Mouse (Mus musculus): ENCODE measurements at regions not wholly inside any gene's neighbourhood (a gene's known extent, or its start where the extent isn't known, plus 50 kb on each side); places are given as distances from the start of the nearest gene placed in this dataset.
A peak's percentile ranks its signal among the peaks of the same experiment; 100 is the strongest.

DNA sequence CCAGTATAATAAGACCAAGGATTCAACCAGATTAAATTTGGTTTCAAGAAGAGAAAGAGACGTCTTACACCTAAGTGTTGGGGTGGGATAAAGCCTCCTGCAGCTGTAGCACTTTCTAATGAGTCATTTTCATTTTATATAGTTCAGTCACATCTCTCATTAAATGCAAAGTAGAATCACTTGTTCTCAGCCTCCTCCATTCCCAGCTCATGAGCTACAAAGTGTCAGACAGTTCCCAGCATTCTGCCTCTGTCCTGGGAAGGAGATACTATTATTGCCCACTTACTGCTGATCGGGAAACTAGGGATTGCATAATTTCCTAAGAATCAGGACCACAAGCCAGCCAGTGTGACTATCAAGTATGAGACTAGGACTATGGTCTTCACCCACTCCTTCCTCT is 158.9 kb downstream of the Tph2 start:
- no peaks in the 10 kb centered on the region for H3K9me3 ChIP-seq
- no peak overlapping the region for H3K4me3 ChIP-seq
- no peak for ATAC-seq (ENCODE audit: borderline replicate concordance, extremely low read depth, low FRiP score, low TSS enrichment)
- no peaks in the 10 kb centered on the region for H3K27me3 ChIP-seq
- no peak overlapping the region for H3K27ac ChIP-seq
- no peaks in the 10 kb centered on the region for H3K4me1 ChIP-seq
- 79% methylated on average over 2 of the region's 2 CpGs for WGBS
- H3K4me2 ChIP-seq = no peak overlapping the region
- no peaks in the 10 kb centered on the region for H3K36me3 ChIP-seq
- no peak overlapping the region for H3K9ac ChIP-seq

DNA sequence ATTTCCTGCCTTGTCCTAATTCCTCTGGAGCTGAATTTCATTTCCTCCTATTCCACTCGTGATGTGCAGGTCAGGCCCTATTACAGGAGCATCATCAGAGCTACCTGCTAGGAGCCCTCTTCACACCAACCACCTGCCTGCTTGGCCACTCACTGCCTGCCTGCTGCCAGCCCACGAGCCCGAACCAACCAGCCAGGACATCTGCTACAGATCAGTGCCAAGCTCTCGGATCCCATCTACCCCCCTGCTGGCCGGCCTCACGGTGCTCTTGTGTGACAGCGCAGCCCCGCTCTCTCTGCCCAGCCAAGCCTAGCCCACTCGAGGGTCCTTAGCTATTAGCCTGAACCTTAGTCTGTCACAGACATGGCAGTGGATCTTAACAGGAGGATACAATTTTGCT is 165.4 kb downstream of the Tph2 start:
- Histone ChIP-seq H3K4me1 (no peaks in the 10 kb centered on the region), H3K27ac (no peak overlapping the region), H3K36me3 (no peaks in the 10 kb centered on the region), H3K9me3 (no peaks in the 10 kb centered on the region), H3K27me3 (no peaks in the 10 kb centered on the region), H3K4me2 (no peak overlapping the region), H3K9ac (no peak overlapping the region), H3K4me3 (no peak overlapping the region)
- ATAC-seq (ENCODE audit: borderline replicate concordance, extremely low read depth, low FRiP score, low TSS enrichment) = no peak
- WGBS = 64% methylated on average over 9 of the region's 9 CpGs

DNA sequence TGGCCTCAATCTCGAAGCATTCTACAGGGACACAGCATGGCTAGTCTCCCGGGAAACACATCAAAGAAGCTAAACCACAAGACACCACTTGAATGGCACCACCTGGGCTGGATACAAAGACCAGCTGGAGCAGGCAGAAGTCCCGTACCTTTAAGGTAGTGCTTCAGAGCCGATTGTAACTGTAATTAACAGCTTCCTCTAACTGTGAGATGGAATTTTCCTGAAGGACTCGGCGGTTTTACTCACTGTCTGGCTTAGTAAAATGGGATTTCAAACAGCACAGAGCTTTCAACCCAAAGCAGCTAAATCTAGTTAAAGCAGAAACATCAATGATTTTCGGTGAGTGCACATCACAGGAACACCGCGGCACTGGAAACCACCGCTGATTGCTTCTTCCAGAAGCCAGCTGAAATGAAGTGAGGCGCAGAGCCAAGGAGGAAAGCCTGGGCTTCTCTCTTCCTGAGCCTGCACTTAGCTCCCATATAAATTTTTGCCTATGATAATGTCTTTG is 171.3 kb downstream of the Tph2 start:
- no peak for ATAC-seq (ENCODE audit: borderline replicate concordance, extremely low read depth, low FRiP score, low TSS enrichment)
- Histone ChIP-seq H3K4me2 (0 out of 2 replicates have a peak overlapping the region, but pooled peaks have one; percentile 18), H3K27me3 (no peaks in the 10 kb centered on the region), H3K9me3 (no peaks in the 10 kb centered on the region), H3K4me3 (no peak overlapping the region), H3K9ac (no peak overlapping the region), H3K36me3 (no peaks in the 10 kb centered on the region), H3K4me1 (no peaks in the 10 kb centered on the region), H3K27ac (no peak overlapping the region)
- 18% methylated on average over 11 of the region's 11 CpGs for WGBS

DNA sequence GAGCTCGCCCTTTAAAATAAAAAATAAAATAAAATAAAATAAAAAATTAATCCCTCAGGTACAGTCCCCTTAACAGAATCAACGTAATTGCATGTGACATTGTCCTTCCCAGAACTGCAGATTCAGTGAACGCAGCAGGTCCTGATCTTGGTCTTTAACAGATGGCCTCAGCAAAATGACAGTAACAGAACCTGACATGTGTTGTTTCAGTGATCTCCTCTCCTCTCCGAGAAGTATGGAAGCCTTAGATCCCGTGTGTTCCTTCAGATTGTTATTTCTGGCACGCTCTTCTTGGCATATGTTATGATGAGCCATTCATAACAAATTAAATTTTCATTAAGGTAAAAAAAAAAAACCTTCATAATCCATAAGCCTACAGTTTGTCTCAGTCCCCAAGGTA is 171.9 kb downstream of the Tph2 start:
- Histone ChIP-seq H3K27me3 (no peaks in the 10 kb centered on the region), H3K36me3 (no peaks in the 10 kb centered on the region), H3K4me2 (no peak overlapping the region), H3K27ac (no peak overlapping the region), H3K4me3 (no peak overlapping the region), H3K9ac (no peak overlapping the region), H3K9me3 (no peaks in the 10 kb centered on the region), H3K4me1 (no peaks in the 10 kb centered on the region)
- 60% methylated on average over 6 of the region's 6 CpGs for WGBS
- no peak for ATAC-seq (ENCODE audit: borderline replicate concordance, extremely low read depth, low FRiP score, low TSS enrichment)

DNA sequence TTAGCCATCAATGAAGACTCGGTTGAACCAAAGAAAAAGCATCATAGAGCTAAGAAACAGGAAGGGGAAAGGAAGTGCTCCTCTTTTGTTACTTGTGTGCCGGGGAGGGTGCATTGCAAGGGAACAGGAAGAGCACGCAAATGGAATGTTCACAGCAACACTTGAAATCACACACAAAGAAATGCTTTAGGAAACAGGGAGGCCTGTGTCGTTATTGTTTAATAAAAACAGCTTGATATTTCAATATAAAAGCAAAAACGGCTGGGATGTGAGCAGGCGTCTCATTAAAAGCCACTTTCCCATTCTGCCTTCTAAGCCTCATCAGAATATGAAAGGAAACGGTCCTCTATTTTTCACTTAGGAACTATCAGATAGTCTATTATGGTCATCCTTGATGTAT is 172.5 kb downstream of the Tph2 start:
- 65% methylated on average over 7 of the region's 7 CpGs for WGBS
- Histone ChIP-seq H3K27me3 (no peaks in the 10 kb centered on the region), H3K4me1 (no peaks in the 10 kb centered on the region), H3K4me2 (no peak overlapping the region), H3K4me3 (no peak overlapping the region), H3K27ac (no peak overlapping the region), H3K9ac (no peak overlapping the region), H3K9me3 (no peaks in the 10 kb centered on the region), H3K36me3 (no peaks in the 10 kb centered on the region)
- no peak for ATAC-seq (ENCODE audit: borderline replicate concordance, extremely low read depth, low FRiP score, low TSS enrichment)

DNA sequence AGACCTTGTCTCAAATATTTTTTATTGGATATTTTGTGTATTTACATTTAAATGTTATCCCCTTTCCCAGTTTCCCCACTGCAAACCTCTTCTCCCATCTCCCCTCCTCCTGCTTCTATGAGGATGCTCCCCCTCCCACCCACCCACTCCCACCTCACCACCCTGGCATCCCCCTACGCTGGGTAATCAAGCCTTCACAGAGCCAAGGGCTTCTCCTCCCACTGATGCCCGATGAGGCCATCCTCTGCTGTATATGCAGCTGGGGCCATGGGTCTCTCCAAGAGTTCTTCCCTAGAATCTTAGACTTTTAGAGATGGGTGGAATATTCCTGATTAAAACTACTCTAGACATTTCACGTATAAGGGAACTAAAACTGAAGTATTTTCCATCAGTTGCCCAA is 172.9 kb downstream of the Tph2 start:
- ATAC-seq (ENCODE audit: borderline replicate concordance, extremely low read depth, low FRiP score, low TSS enrichment) = no peak
- no peak overlapping the region for H3K4me2 ChIP-seq
- H3K9ac ChIP-seq = no peak overlapping the region
- WGBS = 73% methylated on average over 3 of the region's 3 CpGs
- no peaks in the 10 kb centered on the region for H3K36me3 ChIP-seq
- no peaks in the 10 kb centered on the region for H3K9me3 ChIP-seq
- no peak overlapping the region for H3K4me3 ChIP-seq
- H3K27ac ChIP-seq = no peak overlapping the region
- H3K27me3 ChIP-seq = no peaks in the 10 kb centered on the region
- no peaks in the 10 kb centered on the region for H3K4me1 ChIP-seq

DNA sequence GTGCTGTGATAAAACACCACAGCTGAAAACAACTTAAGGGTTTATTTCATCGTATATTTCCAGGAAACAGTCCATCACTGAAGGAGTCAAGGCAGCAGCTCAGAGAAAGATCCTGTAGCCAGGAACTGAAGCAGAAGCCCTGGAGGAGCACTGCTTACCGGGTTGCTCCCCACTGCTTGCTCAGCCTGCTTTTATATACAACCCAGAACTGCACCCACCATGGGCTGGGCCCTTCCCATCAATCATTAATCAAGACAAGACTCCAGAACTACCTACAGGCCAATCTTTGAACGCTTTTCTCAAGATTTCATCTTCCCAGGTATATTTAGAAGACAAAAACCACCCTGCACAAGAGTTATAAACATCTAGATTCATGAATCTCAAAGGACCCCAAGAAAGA is 188.4 kb downstream of the Tph2 start:
- no peaks in the 10 kb centered on the region for H3K9me3 ChIP-seq
- no peaks in the 10 kb centered on the region for H3K36me3 ChIP-seq
- H3K9ac ChIP-seq = no peak overlapping the region
- ATAC-seq (ENCODE audit: borderline replicate concordance, extremely low read depth, low FRiP score, low TSS enrichment) = no peak
- no peaks in the 10 kb centered on the region for H3K4me1 ChIP-seq
- no peaks in the 10 kb centered on the region for H3K27me3 ChIP-seq
- no peak overlapping the region for H3K27ac ChIP-seq
- no peak overlapping the region for H3K4me3 ChIP-seq
- WGBS = 48% methylated on average over 3 of the region's 3 CpGs
- no peak overlapping the region for H3K4me2 ChIP-seq

DNA sequence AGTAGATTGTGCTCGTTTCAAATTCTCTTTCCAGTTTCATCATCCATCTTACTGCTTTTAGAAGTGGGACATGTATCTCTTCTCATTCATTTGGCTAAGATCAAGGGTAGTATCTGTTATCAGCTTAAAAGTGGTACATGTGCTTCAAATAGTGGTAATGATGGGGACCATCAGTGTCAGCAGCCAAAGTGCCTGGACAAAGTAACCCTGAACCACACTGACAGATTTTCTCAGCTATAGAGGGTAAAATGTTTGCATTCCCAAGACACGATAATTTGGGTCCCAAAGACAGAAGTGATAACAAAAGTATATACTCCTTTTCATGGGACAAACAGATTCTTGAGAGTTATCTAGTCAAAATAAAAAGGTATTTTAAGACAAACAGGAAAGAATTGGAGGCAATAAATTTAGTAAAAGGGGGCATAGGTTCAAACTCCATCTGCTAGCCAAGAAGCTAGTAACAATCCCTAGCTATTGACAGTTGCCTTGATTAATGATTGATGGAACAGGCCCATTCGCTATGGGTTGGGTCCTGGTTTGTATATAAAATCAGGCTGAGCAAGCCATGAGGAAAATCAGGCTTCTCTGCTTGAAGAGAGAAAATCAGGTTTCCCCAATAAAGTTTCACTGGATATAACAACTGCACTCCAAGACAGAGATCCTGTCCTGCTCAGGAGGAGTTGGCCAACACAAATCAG is 189.5 kb downstream of the Tph2 start:
- no peak overlapping the region for H3K4me3 ChIP-seq
- H3K27ac ChIP-seq = no peak overlapping the region
- H3K9ac ChIP-seq = no peak overlapping the region
- H3K27me3 ChIP-seq = no peaks in the 10 kb centered on the region
- no peaks in the 10 kb centered on the region for H3K9me3 ChIP-seq
- WGBS = 29% methylated on average over 3 of the region's 3 CpGs
- ATAC-seq (ENCODE audit: borderline replicate concordance, extremely low read depth, low FRiP score, low TSS enrichment) = no peak
- H3K4me2 ChIP-seq = no peak overlapping the region
- no peaks in the 10 kb centered on the region for H3K36me3 ChIP-seq
- H3K4me1 ChIP-seq = no peaks in the 10 kb centered on the region

DNA sequence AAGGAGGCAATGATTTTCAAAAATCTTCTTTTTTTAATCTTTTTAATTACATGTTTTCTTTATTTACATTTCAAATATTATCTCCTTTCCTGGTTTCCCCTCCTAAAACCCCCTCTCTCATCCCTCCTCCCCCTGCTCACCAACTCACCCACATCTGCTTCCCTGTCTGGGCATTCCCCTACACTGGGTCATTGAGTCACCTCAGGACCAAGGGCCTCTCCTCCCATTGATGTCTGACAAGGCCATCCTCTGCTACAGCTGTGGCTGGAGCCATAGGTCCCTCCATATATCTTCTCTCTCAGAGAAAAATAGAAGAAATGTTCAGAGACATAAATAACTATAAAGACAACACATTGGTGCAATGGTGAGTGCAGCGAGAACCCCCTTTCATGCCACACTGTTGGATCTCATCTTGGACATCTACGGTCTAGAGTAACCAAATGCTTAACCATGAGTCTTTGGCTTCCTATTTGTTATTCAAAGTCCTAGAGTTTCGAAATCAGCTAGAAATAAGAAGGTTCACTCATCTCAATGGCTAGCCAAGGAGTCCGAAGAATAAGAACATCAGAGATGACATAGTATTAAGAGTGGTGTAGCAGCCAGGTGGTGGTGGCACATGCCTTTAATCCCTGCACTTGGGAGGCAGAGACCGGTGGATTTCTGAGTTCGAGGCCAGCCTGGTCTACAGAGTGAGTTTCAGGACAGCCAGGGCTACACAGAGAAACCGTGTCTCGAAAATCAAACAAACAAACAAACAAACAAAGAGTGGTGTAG is 186.5 kb upstream of the Trhde start:
- 82% methylated on average over 8 of the region's 8 CpGs for whole genome bisulfite sequencing
- Histone ChIP-seq H3K4me2 (no peak overlapping the region), H3K9ac (no peak overlapping the region)

DNA sequence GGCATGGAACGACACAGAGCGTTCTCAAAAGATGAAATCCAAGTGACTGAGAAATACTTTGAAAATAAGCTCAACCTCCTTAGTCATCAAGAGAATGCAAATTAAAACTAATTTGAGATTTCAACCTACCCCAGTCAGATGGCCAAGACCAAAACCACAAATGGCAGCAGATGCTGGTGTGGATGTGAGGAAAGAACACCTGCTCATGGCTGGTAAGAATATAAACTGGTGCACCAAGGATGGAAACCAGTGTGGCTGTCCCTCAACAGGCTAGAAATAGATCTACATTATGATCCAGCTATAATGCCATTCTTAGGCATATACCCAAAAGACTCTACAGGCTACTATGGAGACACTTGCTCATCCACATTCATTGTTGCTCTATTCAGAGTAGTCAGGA is 170.3 kb upstream of the Trhde start:
- no peaks in the 10 kb centered on the region for H3K36me3 ChIP-seq
- no peak overlapping the region for H3K27ac ChIP-seq
- H3K9me3 ChIP-seq = no peaks in the 10 kb centered on the region
- no peak overlapping the region for H3K4me3 ChIP-seq
- ATAC-seq (ENCODE audit: borderline replicate concordance, extremely low read depth, low FRiP score, low TSS enrichment) = no peak
- no peak overlapping the region for H3K9ac ChIP-seq
- H3K4me1 ChIP-seq = no peaks in the 10 kb centered on the region
- 55% methylated on average over 2 of the region's 2 CpGs for WGBS
- H3K27me3 ChIP-seq = no peaks in the 10 kb centered on the region
- no peak overlapping the region for H3K4me2 ChIP-seq

More for the DNA sequence above, 186.5 kb upstream of the Trhde start:
- Histone ChIP-seq H3K27ac (no peak overlapping the region), H3K4me3 (no peak overlapping the region), H3K4me1 (no peaks in the 10 kb centered on the region), H3K36me3 (no peaks in the 10 kb centered on the region), H3K27me3 (no peaks in the 10 kb centered on the region), H3K9me3 (no peaks in the 10 kb centered on the region)
- ATAC-seq (ENCODE audit: borderline replicate concordance, extremely low read depth, low FRiP score, low TSS enrichment) = no peak

DNA sequence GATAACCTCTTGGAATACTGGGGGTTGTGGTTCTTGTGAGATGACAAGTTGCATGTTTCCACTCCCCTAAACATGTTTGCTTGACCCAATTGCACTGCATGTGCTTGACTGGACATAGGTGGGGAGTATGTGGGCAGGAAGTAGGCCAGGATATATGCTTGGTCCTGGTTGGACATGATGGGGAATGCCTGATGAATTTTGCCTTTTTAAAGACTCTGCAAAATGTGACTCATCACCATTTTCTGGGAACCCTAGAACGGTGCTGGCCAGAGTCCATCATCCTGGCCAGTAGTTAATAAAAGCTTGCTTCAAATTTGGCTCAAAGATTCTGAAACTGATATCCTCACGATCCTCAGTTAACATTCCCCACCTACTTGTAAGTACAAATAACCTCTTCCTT is 161.5 kb upstream of the Trhde start:
- Histone ChIP-seq H3K27me3 (no peaks in the 10 kb centered on the region), H3K9me3 (no peaks in the 10 kb centered on the region), H3K9ac (no peak overlapping the region), H3K4me1 (no peaks in the 10 kb centered on the region), H3K36me3 (no peaks in the 10 kb centered on the region), H3K27ac (no peak overlapping the region), H3K4me3 (no peak overlapping the region), H3K4me2 (no peak overlapping the region)
- ATAC-seq (ENCODE audit: borderline replicate concordance, extremely low read depth, low FRiP score, low TSS enrichment) = no peak
- WGBS = 72% methylated on average over 2 of the region's 2 CpGs

DNA sequence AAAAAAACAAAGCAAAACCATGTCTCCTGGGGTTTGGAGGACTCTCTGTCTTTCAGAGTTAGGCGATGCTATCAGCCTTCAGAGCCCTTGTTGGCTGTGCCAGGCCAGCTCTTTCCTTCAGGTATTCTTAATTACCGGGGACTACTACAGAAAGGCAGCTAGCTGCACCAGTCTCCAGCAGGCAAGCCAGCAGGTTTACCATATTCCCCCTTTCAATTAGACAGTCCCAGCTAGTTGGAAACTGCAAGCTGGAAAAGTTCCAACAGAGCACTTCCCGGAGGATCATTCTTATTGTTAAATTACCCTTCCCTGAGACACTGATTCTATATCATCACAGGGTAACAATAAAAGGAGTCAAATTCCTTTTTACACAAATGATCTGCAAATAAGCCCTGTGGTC is 155.8 kb upstream of the Trhde start:
- WGBS = 52% methylated on average over 3 of the region's 3 CpGs
- ATAC-seq (ENCODE audit: borderline replicate concordance, extremely low read depth, low FRiP score, low TSS enrichment) = no peak
- Histone ChIP-seq H3K27ac (no peak overlapping the region), H3K27me3 (no peaks in the 10 kb centered on the region), H3K4me2 (no peak overlapping the region), H3K36me3 (no peaks in the 10 kb centered on the region), H3K9me3 (no peaks in the 10 kb centered on the region), H3K4me3 (no peak overlapping the region), H3K4me1 (no peaks in the 10 kb centered on the region), H3K9ac (no peak overlapping the region)
